Mouse (Mus musculus) MEL (cell line): Measurements from ENCODE around the gene Dock7. TPM values are rescaled to one million over a fixed set of nuclear protein-coding genes. Genes with fewer than 3 reads are reported as not detected.

Experiments
- DNase-seq: peaks from one replicate; pipeline ENCODE4 v3.0.0; 2011; ENCODE audit warnings: low read depth, low spot score
- H3K27ac ChIP-seq: 2 replicates; pipeline ENCODE4 v1.5.1; 2012; ENCODE audit warnings: low read depth, mild to moderate bottlenecking, control low read depth, low read length, moderate library complexity; ENCODE audit not compliant: control insufficient read depth
- H3K27me3 ChIP-seq, 2 experiments: fragments of 150-350 bp in 1 of 2; sonication (generic) in 1 of 2; 2 replicates each; pipeline ENCODE4 v1.6.1; 2012; ENCODE audit warnings: low read length in 2 of 2, mild to moderate bottlenecking in 2 of 2, improper control_type of control experiment in 1 of 2, moderate library complexity in 1 of 2; ENCODE audit not compliant: insufficient read depth in 2 of 2, control insufficient read depth in 1 of 2
- H3K36me3 ChIP-seq, 2 experiments: 2 replicates each; pipeline ENCODE4 v1.6.1; 2012 to 2014; ENCODE audit warnings: low read length in 2 of 2, improper control_type of control experiment in 1 of 2, inconsistent platforms in 1 of 2, mild to moderate bottlenecking in 1 of 2; ENCODE audit not compliant: insufficient read depth in 2 of 2, control insufficient read depth in 1 of 2
- H3K4me1 ChIP-seq, 2 experiments: fragments of 150-350 bp in 1 of 2; sonication (generic) in 1 of 2; 2 replicates each; pipeline ENCODE4 v1.6.1; 2012; ENCODE audit warnings: low read length in 2 of 2, improper control_type of control experiment in 1 of 2, mild to moderate bottlenecking in 1 of 2; ENCODE audit not compliant: insufficient read depth in 2 of 2, control insufficient read depth in 1 of 2
- H3K4me3 ChIP-seq, 2 experiments: fragments of 150-350 bp in 1 of 2; sonication (generic) in 1 of 2; 2 replicates each; pipeline ENCODE4 v1.5.1; 2012; ENCODE audit warnings: low read depth in 2 of 2, low read length in 2 of 2, mild to moderate bottlenecking in 2 of 2, moderate library complexity in 2 of 2, control low read depth in 1 of 2, improper control_type of control experiment in 1 of 2; ENCODE audit not compliant: control insufficient read depth in 1 of 2, insufficient read depth in 1 of 2
- H3K79me2 ChIP-seq: 2 replicates; pipeline ENCODE4 v1.6.1; 2012; ENCODE audit warnings: mild to moderate bottlenecking, low read length, moderate library complexity; ENCODE audit not compliant: control insufficient read depth, poor library complexity, insufficient read depth
- H3K9ac ChIP-seq: 2 replicates; pipeline ENCODE4 v1.6.1; 2012; ENCODE audit warnings: low read depth, mild to moderate bottlenecking, control low read depth, low read length, moderate library complexity; ENCODE audit not compliant: control insufficient read depth, poor library complexity, severe bottlenecking
- H3K9me3 ChIP-seq: fragments of 150-350 bp; sonication (generic); replicated peaks from 2 replicates; pipeline ENCODE4 v1.6.1; 2012; ENCODE audit warnings: mild to moderate bottlenecking, low read length, improper control_type of control experiment, moderate library complexity; ENCODE audit not compliant: insufficient read depth
- BHLHE40 ChIP-seq: IDR thresholded peaks from 2 replicates; pipeline ENCODE4 v1.6.1; 2012; ENCODE audit warnings: low read depth, mild to moderate bottlenecking, inconsistent platforms, low read length, improper control_type of control experiment, borderline replicate concordance
- CHD1 ChIP-seq: IDR thresholded peaks from 2 replicates; pipeline ENCODE4 v1.6.1; 2012; ENCODE audit warnings: low read depth, mild to moderate bottlenecking, inconsistent platforms, low read length, improper control_type of control experiment
- CHD2 ChIP-seq: IDR thresholded peaks from 2 replicates; pipeline ENCODE4 v1.6.1; 2011; ENCODE audit warnings: low read length, improper control_type of control experiment
- CTCF ChIP-seq, 3 experiments: IDR thresholded peaks in 2 of 3; conservative IDR thresholded peaks in 1 of 3; 2 replicates each; pipeline ENCODE4 v1.5.1; 2011 to 2012; ENCODE audit warnings: low read length in 3 of 3, low read depth in 2 of 3, mild to moderate bottlenecking in 2 of 3, improper control_type of control experiment in 1 of 3, inconsistent platforms in 1 of 3, mixed read lengths in 1 of 3, moderate library complexity in 1 of 3; ENCODE audit not compliant: control insufficient read depth in 1 of 3, insufficient read depth in 1 of 3, poor library complexity in 1 of 3, severe bottlenecking in 1 of 3
- E2F4 ChIP-seq: IDR thresholded peaks from 2 replicates; pipeline ENCODE4 v1.6.1; 2011; ENCODE audit warnings: low read depth, low read length, improper control_type of control experiment, borderline replicate concordance
- ELF1 ChIP-seq: IDR thresholded peaks from 2 replicates; pipeline ENCODE4 v1.6.1; 2014; ENCODE audit warnings: low read depth, mild to moderate bottlenecking, inconsistent platforms, low read length, improper control_type of control experiment, moderate library complexity
- ETS1 ChIP-seq: IDR thresholded peaks from 2 replicates; pipeline ENCODE4 v1.6.1; 2012; ENCODE audit warnings: low read depth, mild to moderate bottlenecking, inconsistent platforms, low read length, improper control_type of control experiment, moderate library complexity
- GABPA ChIP-seq: IDR thresholded peaks from 2 replicates; pipeline ENCODE4 v1.6.1; 2012; ENCODE audit warnings: low read depth, mild to moderate bottlenecking, inconsistent platforms, low read length, improper control_type of control experiment, moderate library complexity
- GATA1 ChIP-seq: IDR thresholded peaks from 2 replicates; pipeline ENCODE4 v1.6.1; 2011; ENCODE audit warnings: low read depth, low read length, improper control_type of control experiment
- HCFC1 ChIP-seq: IDR thresholded peaks from 2 replicates; pipeline ENCODE4 v1.6.1; 2012; ENCODE audit warnings: low read depth, mild to moderate bottlenecking, inconsistent platforms, low read length, improper control_type of control experiment, moderate library complexity
- JUND ChIP-seq: IDR thresholded peaks from 2 replicates; pipeline ENCODE4 v1.6.1; 2011; ENCODE audit warnings: low read depth, mild to moderate bottlenecking, improper control_type of control experiment, low read length
- KAT2A ChIP-seq: conservative IDR thresholded peaks from 2 replicates; pipeline ENCODE4 v1.6.1; 2012; ENCODE audit warnings: low read depth, low read length, improper control_type of control experiment, inconsistent platforms
- MAFK ChIP-seq: IDR thresholded peaks from 2 replicates; pipeline ENCODE4 v1.6.1; 2011; ENCODE audit warnings: low read depth, mild to moderate bottlenecking, low read length, improper control_type of control experiment, borderline replicate concordance
- MAZ ChIP-seq: IDR thresholded peaks from 2 replicates; pipeline ENCODE4 v1.6.1; 2012; ENCODE audit warnings: low read depth, mild to moderate bottlenecking, inconsistent platforms, low read length, improper control_type of control experiment
- MEF2A ChIP-seq: IDR thresholded peaks from 2 replicates; pipeline ENCODE4 v1.6.1; 2014; ENCODE audit warnings: low read depth, mild to moderate bottlenecking, inconsistent platforms, low read length, improper control_type of control experiment; ENCODE audit not compliant: poor library complexity, insufficient replicate concordance, severe bottlenecking; ENCODE audit errors: extremely low read depth
- MXI1 ChIP-seq: IDR thresholded peaks from 2 replicates; pipeline ENCODE4 v1.6.1; 2011; ENCODE audit warnings: mild to moderate bottlenecking, low read depth, low read length, improper control_type of control experiment
- MYB ChIP-seq: IDR thresholded peaks from 2 replicates; pipeline ENCODE4 v1.6.1; 2011; ENCODE audit warnings: mild to moderate bottlenecking, low read depth, low read length, improper control_type of control experiment
- MYC ChIP-seq: IDR thresholded peaks from 2 replicates; pipeline ENCODE4 v1.6.1; 2011; ENCODE audit warnings: low read depth, mild to moderate bottlenecking, low read length, improper control_type of control experiment, moderate library complexity
- NELFE ChIP-seq: IDR thresholded peaks from 2 replicates; pipeline ENCODE4 v1.6.1; 2011; ENCODE audit warnings: low read depth, low read length, improper control_type of control experiment
- NRF1 ChIP-seq: IDR thresholded peaks from 2 replicates; pipeline ENCODE4 v1.6.1; 2014; ENCODE audit warnings: low read depth, mild to moderate bottlenecking, inconsistent platforms, low read length, improper control_type of control experiment, moderate library complexity; ENCODE audit not compliant: poor library complexity, insufficient read depth, severe bottlenecking
- POLR2A ChIP-seq, 2 experiments: IDR thresholded peaks; 2 replicates each; pipeline ENCODE4 v1.6.1; 2011 to 2012; ENCODE audit warnings: low read length in 2 of 2, mild to moderate bottlenecking in 2 of 2, control low read depth in 1 of 2, improper control_type of control experiment in 1 of 2, low read depth in 1 of 2, moderate library complexity in 1 of 2; ENCODE audit not compliant: control insufficient read depth in 1 of 2, insufficient read depth in 1 of 2, poor library complexity in 1 of 2
- POLR2AphosphoS2 ChIP-seq: IDR thresholded peaks from 2 replicates; pipeline ENCODE4 v1.6.1; 2011; ENCODE audit warnings: low read length, improper control_type of control experiment
- POLR2AphosphoS5 ChIP-seq: IDR thresholded peaks from 2 replicates; pipeline ENCODE4 v1.6.1; 2012; ENCODE audit warnings: low read depth, borderline replicate concordance, mild to moderate bottlenecking, inconsistent platforms, low read length, moderate library complexity, mixed read lengths
- RCOR1 ChIP-seq: IDR thresholded peaks from 2 replicates; pipeline ENCODE4 v1.6.1; 2012; ENCODE audit warnings: low read depth, mild to moderate bottlenecking, inconsistent platforms, low read length, improper control_type of control experiment
- SIN3A ChIP-seq: IDR thresholded peaks from 2 replicates; pipeline ENCODE4 v1.6.1; 2012; ENCODE audit warnings: low read length, improper control_type of control experiment, inconsistent platforms
- SMC3 ChIP-seq: IDR thresholded peaks from 2 replicates; pipeline ENCODE4 v1.6.1; 2011; ENCODE audit warnings: low read depth, low read length, improper control_type of control experiment
- TAL1 ChIP-seq: IDR thresholded peaks from 2 replicates; pipeline ENCODE4 v1.6.1; 2012; ENCODE audit warnings: mild to moderate bottlenecking, inconsistent platforms, low read length, moderate library complexity, mixed read lengths
- TBP ChIP-seq: IDR thresholded peaks from 2 replicates; pipeline ENCODE4 v1.8.0; 2011; ENCODE audit warnings: low read depth, low read length, improper control_type of control experiment
- TCF12 ChIP-seq: IDR thresholded peaks from 2 replicates; pipeline ENCODE4 v1.6.1; 2014; ENCODE audit warnings: low read depth, mild to moderate bottlenecking, inconsistent platforms, low read length, improper control_type of control experiment, moderate library complexity
- UBTF ChIP-seq: IDR thresholded peaks from 2 replicates; pipeline ENCODE4 v1.6.1; 2012; ENCODE audit warnings: low read depth, mild to moderate bottlenecking, inconsistent platforms, low read length, improper control_type of control experiment, moderate library complexity, borderline replicate concordance; ENCODE audit not compliant: insufficient read depth
- USF2 ChIP-seq, 2 experiments: IDR thresholded peaks; 2 replicates each; pipeline ENCODE4 v1.6.1; 2011 to 2012; ENCODE audit warnings: improper control_type of control experiment in 2 of 2, low read length in 2 of 2, borderline replicate concordance in 1 of 2, inconsistent platforms in 1 of 2, low read depth in 1 of 2, mild to moderate bottlenecking in 1 of 2; ENCODE audit not compliant: insufficient read depth in 1 of 2
- ZKSCAN1 ChIP-seq: IDR thresholded peaks from 2 replicates; pipeline ENCODE4 v1.6.1; 2012; ENCODE audit warnings: low read depth, mild to moderate bottlenecking, inconsistent platforms, low read length, improper control_type of control experiment, moderate library complexity
- ZMIZ1 ChIP-seq: IDR thresholded peaks from 2 replicates; pipeline ENCODE4 v1.6.1; 2012; ENCODE audit warnings: low read depth, mild to moderate bottlenecking, inconsistent platforms, low read length, improper control_type of control experiment, moderate library complexity
- ZNF384 ChIP-seq: IDR thresholded peaks from 2 replicates; pipeline ENCODE4 v1.6.1; 2012; ENCODE audit warnings: low read depth, mild to moderate bottlenecking, inconsistent platforms, low read length, improper control_type of control experiment
- polyA plus RNA-seq, 2 experiments: library from polyadenylated mRNA; stranded (reverse) in 1 of 2; unstranded in 1 of 2; fragments of >175 nt in 1 of 2; fragments of >200 nt in 1 of 2; gene quantifications; 2 replicates each; pipeline versions ENCODE4 v1.2.1 to v1.2.4; 2012; ENCODE audit warnings: low replicate concordance in 2 of 2, low read depth in 1 of 2; ENCODE audit not compliant: insufficient read length in 2 of 2, insufficient read depth in 1 of 2, missing spikeins in 1 of 2
- total RNA-seq: library from RNA; depleted of rRNA; stranded (reverse); fragments of 300-350 nt; gene quantifications from 2 replicates; pipeline ENCODE4 v1.2.3, GENCODE M21; 2012; rRNA removed

Gene Dock7
- total RNA-seq (19.8 and 21.0 TPM in 2 replicates), polyA plus RNA-seq (10 to 100 TPM in 1 of 2 experiments, not detected in 1; 19.5 TPM)

DNA sequence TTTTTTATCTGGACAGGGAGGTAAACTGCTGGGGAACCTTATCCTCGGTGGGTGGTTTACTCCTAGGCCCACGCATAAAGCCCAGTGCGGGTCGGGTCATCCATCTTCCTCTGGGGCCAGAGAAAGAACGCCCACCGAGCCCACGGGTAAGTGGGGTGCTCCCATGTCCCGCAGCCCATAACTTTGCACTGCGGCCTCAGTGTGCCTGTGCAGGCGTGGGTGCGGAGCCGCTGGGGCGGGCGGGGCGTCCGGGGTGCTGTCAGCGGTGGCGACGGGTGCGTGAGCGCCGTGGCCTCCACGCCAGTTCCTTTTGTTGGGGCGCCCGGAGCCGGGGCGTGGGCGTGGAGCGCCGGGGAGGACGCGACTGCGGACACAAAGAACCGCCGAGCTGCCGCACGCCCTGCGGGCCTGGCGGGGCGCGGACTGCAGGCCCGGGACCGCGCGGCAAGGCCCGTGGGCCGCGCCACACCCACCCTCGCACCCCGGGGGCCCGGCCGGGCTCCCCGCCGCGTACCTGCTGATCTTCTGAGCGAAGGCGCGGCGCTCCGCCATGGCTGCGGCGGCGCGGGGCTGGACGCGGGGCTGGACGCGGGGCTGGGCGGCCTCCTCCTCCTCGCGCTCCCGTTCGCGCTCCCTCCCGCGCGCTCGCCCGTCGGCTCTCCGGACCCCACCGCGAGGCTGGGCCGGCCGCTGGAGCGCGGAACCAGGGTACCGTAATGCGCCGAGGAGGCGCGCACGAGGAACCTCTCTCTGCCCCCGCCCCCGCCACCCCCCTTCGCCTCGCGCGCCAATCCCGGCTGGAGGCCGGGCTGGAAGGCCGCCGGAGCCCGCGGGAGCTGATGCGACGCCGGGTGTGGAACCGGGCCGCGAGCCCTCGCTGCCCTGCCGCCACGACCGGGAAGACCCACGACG, at the start of gene Dock7:
TSS of gene Dock7 (minus strand) at position 705 of the 912 bp plus-strand sequence.
- Histone ChIP-seq H3K4me3 (peak within 1 kb of the TSS; percentile 96 to 98), H3K9ac (peak within 1 kb of the TSS; percentile 97), H3K4me1 (peaks cover 9 to 11% of the 10 kb centered on the region in 2 experiments), H3K79me2 (peaks cover 15% of the 10 kb centered on the region), H3K27ac (peak within 1 kb of the TSS; percentile 28), H3K27me3 (0 out of 4 replicates have a peak, but pooled peaks cover 0 to 1% of the 10 kb centered on the region in 2 experiments), H3K9me3 (no peaks in the 10 kb centered on the region), H3K36me3 (peaks cover 0 to 11% of the 10 kb centered on the region in 2 experiments; a peak in 2 of 4 replicates)
- DNase-seq = peak; percentile 81
- peak; percentile 50; the same call in 1 of the 2 replicates for TF ChIP-seq TCF12
- TF ChIP-seq CHD1 = no peak
- no peak for TF ChIP-seq GATA1
- TF ChIP-seq ZNF384 = no peak
- peak; percentile 96 for TF ChIP-seq MAZ
- TF ChIP-seq E2F4 = no peak
- no peak for TF ChIP-seq GABPA
- peak; percentile 58; the same call in 1 of the 2 replicates for TF ChIP-seq SIN3A
- TF ChIP-seq MYC = no peak
- peak in 1 of 2 experiments; percentile 25; a peak in 1 of 4 replicates for TF ChIP-seq POLR2A (IDR thresholded peaks at IDR 0.05; ENCODE audit: control insufficient read depth in 1 of 2, insufficient read depth in 1 of 2, low read depth in 1 of 2, low read length in 2 of 2, poor library complexity in 1 of 2)
- TF ChIP-seq USF2 (IDR thresholded peaks at IDR 0.05; ENCODE audit: borderline replicate concordance in 1 of 2, insufficient read depth in 1 of 2, low read depth in 1 of 2, low read length in 2 of 2) = no peak
- TF ChIP-seq CHD2 = no peak
- no peak for TF ChIP-seq JUND
- no peak for TF ChIP-seq TBP
- no peak for TF ChIP-seq SMC3
- TF ChIP-seq NRF1 = no peak
- no peak for TF ChIP-seq MEF2A
- TF ChIP-seq POLR2AphosphoS2 = no peak
- TF ChIP-seq ZMIZ1 = no peak
- no peak for TF ChIP-seq KAT2A
- TF ChIP-seq CTCF (IDR thresholded peaks at IDR 0.05 in 2 of 3, conservative IDR thresholded peaks at IDR 0.05 in 1 of 3; ENCODE audit: control insufficient read depth in 1 of 3, insufficient read depth in 1 of 3, low read depth in 2 of 3, low read length in 3 of 3, poor library complexity in 1 of 3, severe bottlenecking in 1 of 3) = no peak
- TF ChIP-seq MYB = no peak
- peak; percentile 11; the same call in 1 of the 2 replicates for TF ChIP-seq ELF1
- TF ChIP-seq UBTF = peak; percentile 95; the same call in 1 of the 2 replicates
- no peak for TF ChIP-seq ETS1
- TF ChIP-seq MAFK = no peak
- no peak for TF ChIP-seq BHLHE40
- 0 out of 2 replicates have a peak, but pooled peaks have one; percentile 4 for TF ChIP-seq NELFE
- TF ChIP-seq RCOR1 = 0 out of 2 replicates have a peak, but pooled peaks have one; percentile 9
- peak; percentile 56; the same call in 1 of the 2 replicates for TF ChIP-seq HCFC1
- peak; percentile 98 for TF ChIP-seq MXI1
- TF ChIP-seq TAL1 = no peak
- no peak for TF ChIP-seq ZKSCAN1
- TF ChIP-seq POLR2AphosphoS5 = no peak
